Mouse (Mus musculus) lung, adult 18-20 months (tissue): ENCODE measurements around the gene Msx1.

ENCODE experiments used
- DNase-seq, 2 experiments: peaks; one replicate each; pipeline ENCODE4 v3.0.0; 2022; ENCODE audit warnings: mixed read lengths in 2 of 2

Gene Msx1

DNA sequence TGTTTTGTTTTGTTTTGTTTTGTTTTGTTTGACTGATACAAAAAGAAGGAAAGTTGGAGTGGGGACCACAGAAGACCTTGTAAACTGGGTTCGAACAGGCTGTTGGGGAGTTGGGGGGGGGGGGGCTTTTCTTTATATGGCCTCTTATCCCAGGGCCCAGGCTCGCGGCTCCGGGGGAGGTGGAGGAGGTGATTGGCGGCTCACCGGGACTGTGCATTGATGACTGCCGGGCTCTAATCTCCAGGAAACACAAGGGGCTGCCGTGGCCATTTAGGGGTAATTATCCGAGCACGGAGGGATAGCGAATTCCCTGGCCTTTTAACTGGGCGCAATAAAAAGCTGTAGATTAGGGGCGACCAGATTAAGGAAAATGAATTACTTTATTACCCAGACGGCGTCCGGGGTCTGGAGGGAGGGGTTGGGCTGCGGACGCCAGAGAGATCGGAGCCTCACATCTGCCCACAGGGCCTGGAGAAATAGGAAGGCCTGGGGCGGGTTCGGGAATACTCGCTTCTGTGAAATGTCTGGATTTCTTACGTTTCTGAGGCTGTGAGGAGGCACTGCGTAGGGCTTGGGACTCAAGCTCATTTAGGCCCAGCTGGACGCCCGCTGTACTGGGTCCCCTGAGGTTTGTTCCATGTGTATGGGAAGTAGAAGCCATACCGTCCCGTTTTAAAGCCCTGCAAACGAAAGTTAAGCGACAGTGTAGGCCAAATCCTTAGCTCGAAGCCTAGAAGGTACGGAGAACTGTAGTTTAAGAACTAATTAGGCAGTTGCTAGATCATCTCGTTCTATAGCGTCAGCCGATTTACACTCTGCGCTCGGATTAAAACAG, 1.4 kb upstream of the Msx1 start:
- DNase-seq, result no peak

DNA sequence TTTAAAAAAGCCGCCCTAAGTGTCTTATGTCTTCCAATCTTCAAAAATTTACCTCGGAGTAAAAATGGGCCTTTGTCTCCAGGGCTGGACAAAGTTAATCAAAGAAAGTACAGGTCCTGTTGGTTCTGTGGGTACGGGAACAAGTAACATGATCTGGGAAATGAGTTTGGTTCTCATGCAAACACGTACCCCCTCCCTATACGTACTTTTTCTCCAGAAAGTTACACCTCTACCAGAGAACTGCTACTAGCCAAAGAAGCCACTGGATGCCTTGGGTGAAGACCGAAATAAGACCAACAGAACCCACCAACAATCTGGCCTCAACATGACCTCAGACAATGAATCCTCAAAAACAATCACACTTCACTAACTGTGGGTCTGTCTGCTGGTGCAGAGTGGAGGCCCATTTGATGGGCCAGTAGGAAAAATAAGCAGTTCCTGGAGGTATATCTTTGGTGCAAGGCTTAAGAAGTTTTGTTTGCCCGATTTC, 773 bp upstream of the Msx1 start:
- DNase-seq, result no peak

- DNase-seq, result peak in 1 of 2 experiments; percentile 6
Measured at GRCm38 (mm10) chr5:37823721-37824460, 492 bp downstream of the Msx1 start.

- DNase-seq, result peak in 1 of 2 experiments; percentile 15
Measured at GRCm38 (mm10) chr5:37822791-37823720, 1.3 kb downstream of the Msx1 start.

- no peak for DNase-seq
Measured at GRCm38 (mm10) chr5:37822116-37822707, 2.2 kb downstream of the Msx1 start.

DNA sequence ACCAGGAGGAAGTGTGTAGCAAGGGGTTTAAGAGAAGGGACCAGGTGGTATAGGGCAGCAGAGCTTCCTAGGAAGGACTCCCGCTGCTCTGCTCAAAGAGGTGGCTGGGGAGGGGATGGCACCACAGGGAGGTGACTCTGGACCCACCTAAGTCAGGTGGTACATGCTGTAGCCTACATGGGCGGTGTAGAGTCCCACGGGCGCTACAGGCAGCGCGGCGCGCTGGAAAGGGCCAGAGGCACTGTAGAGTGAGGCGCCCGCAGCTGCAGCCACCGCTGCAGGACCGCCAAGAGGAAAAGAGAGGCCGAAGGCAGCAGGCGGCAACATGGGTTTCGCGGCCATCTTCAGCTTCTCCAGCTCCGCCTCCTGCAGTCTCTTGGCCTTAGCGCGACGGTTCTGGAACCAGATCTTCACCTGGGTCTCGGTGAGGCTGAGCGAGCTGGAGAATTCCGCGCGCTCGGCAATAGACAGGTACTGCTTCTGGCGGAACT, 3.2 kb downstream of the Msx1 start:
- no peak for DNase-seq

DNA sequence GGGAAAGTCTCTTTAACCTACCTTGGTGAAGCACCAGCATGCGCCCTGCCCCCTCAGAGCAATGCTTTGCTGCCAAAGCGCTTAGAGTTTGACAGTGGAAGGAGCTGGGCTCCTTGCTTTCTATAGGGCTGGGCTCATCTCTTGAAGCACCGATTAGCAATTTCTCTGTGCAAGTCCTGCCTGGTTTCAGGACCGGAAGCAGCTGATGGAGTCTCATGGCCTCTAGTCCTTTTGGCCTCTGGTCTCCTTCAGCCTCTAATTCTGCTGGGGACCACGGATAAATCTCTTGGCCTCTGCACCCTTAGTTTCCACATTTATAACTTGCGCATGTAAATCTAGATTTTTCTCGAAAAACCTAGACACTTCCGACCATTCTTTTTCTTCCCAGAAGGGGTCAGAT, 3.7 kb downstream of the Msx1 start:
- no peak for DNase-seq

DNA sequence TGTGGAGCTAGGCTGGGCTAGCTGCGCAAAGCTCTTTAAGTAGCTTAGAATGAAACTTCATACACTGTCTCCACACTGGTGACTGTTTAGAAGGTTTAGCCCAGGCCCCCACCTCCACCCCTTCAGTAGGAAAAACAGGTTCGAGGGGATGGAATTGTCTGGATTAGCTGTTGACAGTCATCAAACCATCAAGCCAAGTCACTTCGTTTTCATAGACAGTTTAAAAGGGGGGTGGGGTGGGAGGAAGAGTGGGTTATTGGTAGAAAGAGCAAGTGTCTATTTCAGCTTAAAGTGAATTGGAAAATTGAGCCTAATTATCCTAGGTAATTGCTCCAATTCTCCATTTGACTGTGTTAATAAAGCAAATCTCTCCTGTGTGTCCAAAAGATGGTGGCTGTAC, 4.4 kb downstream of the Msx1 start:
- no peak for DNase-seq

- no peak for DNase-seq
Measured at GRCm38 (mm10) chr5:37819541-37819940, 4.8 kb downstream of the Msx1 start.

DNA sequence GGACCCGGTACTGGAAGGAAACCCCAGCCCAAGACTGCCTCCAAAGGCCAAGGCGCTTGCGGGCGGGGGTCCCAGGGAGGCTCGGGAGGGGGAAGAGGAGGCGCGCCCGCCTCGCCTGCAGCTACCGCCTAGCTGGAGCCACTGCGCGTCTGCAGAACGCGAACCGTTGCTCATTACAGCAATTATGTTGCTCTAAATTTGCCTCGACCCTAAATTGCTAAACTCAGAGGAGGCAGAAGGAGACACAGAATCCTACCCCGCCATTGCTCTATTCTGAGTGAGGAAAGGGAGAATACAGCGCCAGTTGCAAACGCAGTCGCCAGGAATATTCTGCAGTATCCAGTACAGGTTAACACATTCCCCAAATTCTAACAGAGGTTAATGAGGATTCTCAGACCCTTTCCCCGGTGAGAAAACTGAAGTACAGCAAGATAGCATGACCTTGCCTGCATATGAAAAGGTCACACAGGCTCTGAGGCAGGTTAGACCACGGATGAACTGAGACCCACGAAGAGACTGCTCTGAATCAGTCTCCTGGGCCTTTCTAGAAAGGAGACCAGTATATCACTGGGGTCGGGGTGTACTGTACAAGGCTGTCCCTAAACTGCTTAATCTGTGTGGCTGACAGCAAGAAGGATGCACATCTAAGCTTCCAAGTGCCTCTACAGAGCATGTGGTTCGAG, 5.7 kb downstream of the Msx1 start:
- no peak for DNase-seq

DNA sequence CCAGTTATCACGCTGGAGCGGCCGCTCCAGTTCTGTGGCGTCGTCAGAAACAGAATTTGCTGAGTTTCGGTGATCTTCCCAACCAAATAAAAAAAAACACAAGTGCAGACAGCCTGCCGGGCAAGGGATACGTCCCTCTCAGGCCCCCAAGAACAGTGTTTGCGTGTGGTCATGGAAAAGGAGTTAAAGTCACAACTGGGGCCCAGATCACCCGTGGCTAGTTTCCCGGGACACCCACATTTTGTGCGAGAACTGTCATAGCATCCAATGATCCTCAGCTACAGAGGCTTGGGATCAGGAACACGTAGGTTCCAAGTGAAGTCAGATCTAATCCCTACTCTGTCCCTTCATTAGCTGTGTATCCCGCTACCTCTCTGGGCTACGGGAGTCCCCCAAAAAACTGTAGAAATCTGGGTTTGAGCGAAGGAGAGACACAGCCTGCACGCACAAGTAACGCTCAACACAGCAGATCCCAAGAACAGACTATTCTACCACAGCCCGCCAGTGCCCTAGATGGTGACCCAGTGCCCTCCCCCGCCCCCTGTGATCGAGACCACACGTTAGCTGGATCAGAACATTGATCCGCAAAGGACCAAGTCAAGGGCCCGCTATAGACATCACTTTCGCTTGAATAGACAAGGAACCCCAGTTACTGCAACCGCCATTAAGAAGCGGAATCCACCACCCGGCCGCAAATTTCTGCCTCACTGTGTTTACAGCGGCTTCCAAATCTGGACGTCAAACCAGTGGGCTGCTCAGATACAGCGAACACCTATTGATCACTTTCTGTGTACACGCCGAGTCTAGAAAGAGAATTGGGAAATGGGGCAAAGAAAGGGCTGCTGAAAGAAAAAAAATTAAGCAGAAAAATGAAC, 6.5 kb downstream of the Msx1 start:
- no peak for DNase-seq

- peak in 1 of 2 experiments; percentile 12 for DNase-seq
Measured at GRCm38 (mm10) chr5:37816907-37817657, 7.3 kb downstream of the Msx1 start.

- DNase-seq, result no peak
Measured at GRCm38 (mm10) chr5:37815909-37816308, 8.5 kb downstream of the Msx1 start.

DNA sequence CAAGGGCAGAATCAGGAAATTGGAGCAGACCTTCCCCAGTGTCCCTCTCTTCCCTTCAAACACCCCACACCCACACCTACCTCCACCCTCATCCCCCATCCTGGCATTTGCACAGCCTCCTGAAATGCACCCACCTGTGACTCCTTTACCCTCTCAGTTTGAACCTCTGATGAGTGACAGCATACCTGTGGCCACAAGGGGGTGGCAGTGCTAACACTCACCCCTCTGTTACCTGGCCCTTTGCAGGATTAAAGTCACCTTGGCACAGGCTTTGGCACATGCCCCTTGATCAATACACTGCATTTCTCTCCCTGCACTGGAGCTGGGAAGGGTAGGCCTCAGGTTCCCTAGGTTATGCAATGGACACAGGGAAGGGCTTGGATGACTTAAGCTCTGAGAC, 10.2 kb downstream of the Msx1 start:
- DNase-seq, result no peak

DNA sequence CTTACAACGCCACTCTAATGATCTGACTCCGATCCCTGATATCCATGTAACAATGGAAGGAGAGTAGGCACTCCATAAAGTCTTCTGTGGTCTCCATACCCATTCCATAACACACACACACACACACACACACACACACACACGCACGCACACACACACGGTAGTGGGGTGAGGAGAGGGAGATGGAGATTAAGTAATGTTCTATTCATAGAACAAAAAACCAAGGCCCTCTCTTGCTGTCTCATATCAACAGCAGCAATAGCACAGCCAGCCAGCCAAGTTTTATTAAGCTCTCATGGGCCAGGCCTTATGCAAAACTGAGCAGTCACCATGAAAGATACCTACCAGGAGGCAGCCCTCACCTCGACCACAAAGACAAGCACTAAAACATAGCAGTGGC, 19.1 kb downstream of the Msx1 start:
- DNase-seq, result no peak

DNA sequence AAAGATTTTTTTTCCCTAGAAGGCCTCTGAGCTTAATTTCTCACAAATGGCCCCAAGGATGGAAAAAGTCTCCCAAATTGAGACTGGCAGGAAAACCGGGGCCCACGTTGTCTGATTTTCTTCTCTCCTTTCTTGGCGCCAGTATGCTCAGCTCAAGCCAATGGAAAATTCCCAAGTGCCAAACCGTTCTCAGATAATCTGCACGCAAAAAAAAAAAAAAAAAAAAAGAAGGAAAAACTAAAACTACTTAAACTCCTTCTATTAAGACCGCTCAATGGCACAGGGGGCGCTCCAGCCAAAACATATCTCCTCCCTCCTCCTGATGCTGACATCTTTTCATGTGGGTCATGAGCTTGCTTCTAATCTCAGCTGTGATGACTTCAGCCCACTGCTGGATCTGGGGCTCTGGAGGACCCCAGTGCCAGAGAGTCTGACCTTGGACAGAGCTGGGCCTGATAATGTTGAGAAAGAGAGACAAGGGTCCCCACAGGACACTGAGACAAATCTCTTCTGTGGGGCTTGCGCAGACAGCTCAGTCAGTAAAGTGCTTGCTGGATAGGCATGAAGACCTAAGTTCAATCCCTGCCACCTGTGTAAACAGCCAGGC, 19.8 kb downstream of the Msx1 start:
- DNase-seq, result no peak

DNA sequence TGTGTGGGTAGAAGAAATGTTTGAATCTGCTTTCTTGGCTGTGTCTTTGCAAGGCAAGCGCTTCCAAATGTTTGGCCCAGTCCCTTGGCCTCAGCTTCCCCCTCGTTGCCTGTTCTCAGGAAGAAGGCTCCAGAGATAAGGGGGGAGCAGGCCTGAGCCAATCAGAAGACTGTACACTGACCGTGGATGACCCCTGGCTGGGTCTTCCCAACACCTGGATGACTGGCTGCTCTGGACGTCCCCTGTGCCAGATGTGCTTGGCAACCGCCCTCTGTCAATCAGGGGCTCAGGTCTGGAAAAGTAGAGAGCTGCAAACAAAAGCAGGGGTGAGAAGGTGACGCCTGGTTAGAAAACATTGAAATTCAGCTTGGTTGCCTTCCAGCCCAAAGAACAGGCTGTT, 27.1 kb downstream of the Msx1 start:
- no peak for DNase-seq

DNA sequence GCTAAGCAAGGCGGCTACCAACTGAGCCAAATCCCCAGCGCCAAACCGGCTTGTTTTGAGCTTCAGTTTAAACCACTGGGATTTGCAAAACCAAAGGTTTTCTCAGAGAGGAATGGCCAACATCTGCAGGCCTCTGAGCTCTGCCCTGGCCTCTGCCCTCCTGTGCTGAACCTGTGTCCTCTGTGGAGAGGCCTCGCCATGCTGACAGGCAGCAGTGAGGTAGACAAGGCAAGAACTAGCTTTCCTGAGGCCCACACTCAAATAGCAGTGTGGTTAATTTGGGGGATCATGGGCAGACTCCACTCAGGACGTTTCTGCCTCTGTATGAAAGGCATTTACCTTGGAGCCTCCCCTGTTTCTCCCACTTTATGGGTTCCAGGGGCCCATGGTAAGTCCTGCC, 27.6 kb downstream of the Msx1 start:
- DNase-seq, result no peak

DNA sequence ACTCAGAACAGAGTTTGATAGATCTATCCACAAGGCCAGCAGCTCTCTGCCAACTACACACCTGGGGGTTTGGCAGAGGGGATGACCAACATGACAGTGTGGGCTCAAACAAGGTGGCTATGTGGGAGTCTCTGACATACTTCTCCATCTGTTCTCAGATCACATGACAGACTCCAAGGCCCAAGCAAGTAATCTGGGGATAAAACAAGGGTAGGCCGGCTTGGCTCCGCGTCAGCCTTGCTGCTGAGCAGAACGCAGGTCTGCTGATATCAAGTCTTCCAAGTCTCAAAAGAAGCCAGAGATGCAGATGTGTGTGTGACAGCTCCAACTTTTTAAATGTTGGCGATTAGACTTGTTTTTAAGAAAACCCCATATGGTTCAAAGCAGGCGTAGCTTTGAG, 28.7 kb downstream of the Msx1 start:
- DNase-seq, result no peak

DNA sequence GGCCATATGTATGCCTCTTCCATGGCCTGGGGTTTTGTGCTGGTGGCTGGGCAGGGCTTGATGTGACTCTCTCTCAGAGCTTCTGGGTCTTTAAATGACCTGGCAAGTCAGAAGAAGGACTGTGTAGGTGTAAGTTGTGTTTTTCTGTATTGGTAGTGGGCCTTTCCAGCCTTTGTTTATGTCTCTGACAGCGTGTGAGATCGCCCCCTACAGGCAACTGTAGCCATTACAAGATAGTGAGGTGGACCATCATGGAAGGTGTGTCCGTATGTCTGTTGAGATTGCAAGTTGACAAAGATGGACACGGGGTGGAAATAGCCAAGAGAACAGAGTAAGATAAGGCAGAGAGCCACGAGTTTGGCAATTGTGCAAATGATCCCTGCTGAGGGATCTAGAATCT, 32.2 kb downstream of the Msx1 start:
- no peak for DNase-seq
